Mouse (Mus musculus): ENCODE data around the gene Olfr169. TPM values are rescaled to one million over a fixed set of nuclear protein-coding genes. Genes with fewer than 3 reads are reported as not detected.
"Not testable (repeated sequence)": the region's sequence is repeated elsewhere in the genome, so short reads cannot be mapped to it uniquely, and the experiment has no call there.

Olfr169 gene
- polyA plus RNA-seq (2014; fragmentation: Nextera tagmentation; extraction: Ambion mirVana), result not detected in 2 replicates

DNA sequence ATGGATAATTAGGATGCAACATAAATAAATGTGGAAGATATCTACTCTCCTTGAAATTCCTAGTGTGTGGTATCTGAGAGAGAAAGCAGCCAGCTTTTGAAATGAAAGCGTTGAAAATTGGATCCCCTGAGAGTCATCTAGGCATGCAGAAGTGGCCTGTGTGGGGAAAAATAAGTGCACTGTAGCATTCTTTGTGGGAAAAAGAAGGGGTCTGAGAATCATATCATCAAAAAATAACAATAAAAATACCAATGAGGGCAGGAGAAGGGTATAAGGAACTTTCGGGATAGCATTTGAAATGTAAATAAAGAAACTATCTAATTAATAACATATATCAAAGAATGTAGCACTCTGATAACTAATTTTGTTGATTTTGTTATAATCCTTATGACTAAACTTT, at the start of gene Olfr169:
Gene Olfr169 (minus strand): TSS at position 101 of the 400 bp plus-strand sequence.
- not testable (repeated sequence) for H3K4me3 ChIP-seq (replicated peaks; ENCODE audit: low read depth, low read length); H3K36me3 ChIP-seq (ENCODE audit: control insufficient read depth, insufficient read depth, low read length); H3K4me2 ChIP-seq (ENCODE audit: low read length); H3K27ac ChIP-seq (replicated peaks; ENCODE audit: low read depth, low read length); H3K4me1 ChIP-seq (ENCODE audit: control insufficient read depth, insufficient read depth, low read length); H3K9ac ChIP-seq (replicated peaks; ENCODE audit: low read length); H3K27me3 ChIP-seq (ENCODE audit: control insufficient read depth, insufficient read depth, low read length); ATAC-seq (ENCODE audit: low FRiP score, low TSS enrichment); DNase-seq; H3K9me3 ChIP-seq (ENCODE audit: control insufficient read depth, low read length)
- 91% methylated on average over 2 of the region's 2 CpGs for whole genome bisulfite sequencing

DNA sequence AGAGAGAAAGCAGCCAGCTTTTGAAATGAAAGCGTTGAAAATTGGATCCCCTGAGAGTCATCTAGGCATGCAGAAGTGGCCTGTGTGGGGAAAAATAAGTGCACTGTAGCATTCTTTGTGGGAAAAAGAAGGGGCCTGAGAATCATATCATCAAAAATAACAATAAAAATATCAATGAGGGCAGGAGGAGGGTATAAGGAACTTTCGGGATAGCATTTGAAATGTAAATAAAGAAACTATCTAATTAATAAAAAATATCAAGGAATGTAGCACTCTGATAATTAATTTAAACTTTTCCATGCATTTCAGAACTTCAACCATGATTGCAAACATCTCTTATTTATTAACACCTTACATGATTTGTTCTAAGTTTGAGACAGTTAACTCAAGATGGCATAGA, 40.2 kb upstream of the Olfr169 start, which contains the start of gene Olfr170:
Gene Olfr170 (minus strand): TSS at position 101 of the 400 bp plus-strand sequence.
- H3K9me3 ChIP-seq (ENCODE audit: control insufficient read depth, low read length); H3K27me3 ChIP-seq (ENCODE audit: control insufficient read depth, insufficient read depth, low read length); DNase-seq; ATAC-seq (ENCODE audit: low FRiP score, low TSS enrichment); H3K4me1 ChIP-seq (ENCODE audit: control insufficient read depth, insufficient read depth, low read length); H3K36me3 ChIP-seq (ENCODE audit: control insufficient read depth, insufficient read depth, low read length); H3K4me2 ChIP-seq (ENCODE audit: low read length); H3K4me3 ChIP-seq (replicated peaks; ENCODE audit: low read depth, low read length); H3K9ac ChIP-seq (replicated peaks; ENCODE audit: low read length); H3K27ac ChIP-seq (replicated peaks; ENCODE audit: low read depth, low read length): not testable (repeated sequence)
- 92% methylated on average over 2 of the region's 2 CpGs for WGBS

DNA sequence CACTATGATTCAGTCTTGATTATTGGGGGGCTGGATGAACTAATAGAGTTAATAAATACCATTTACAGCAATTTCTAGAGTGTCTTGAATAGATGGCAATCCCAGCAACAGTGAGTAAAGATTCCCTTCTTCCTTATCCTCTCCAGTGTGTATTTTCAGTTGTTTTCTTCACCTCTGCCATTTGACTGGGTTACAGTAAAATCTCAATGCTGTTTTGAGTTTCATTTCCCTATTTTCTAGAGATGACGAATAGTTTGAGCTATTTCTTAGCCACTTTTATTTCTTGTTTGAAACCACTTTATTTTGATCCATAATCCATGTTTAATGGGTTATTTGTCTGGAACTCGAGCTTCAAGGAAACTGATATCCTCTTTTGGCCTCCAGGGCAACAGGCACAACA, 31.6 kb upstream of the Olfr169 start:
- WGBS, result 56% methylated on average over 2 of the region's 2 CpGs
- DNase-seq (no peak), ATAC-seq (ENCODE audit: low FRiP score, low TSS enrichment) (no peak)
- Histone ChIP-seq H3K36me3 (ENCODE audit: control insufficient read depth, insufficient read depth, low read length) (no peaks in the 10 kb centered on the region), H3K27ac (replicated peaks; ENCODE audit: low read depth, low read length) (no peak overlapping the region), H3K9me3 (ENCODE audit: control insufficient read depth, low read length) (0 out of 2 replicates have a peak, but pooled peaks cover 4% of the 10 kb centered on the region), H3K9ac (replicated peaks; ENCODE audit: low read length) (no peak overlapping the region), H3K4me3 (replicated peaks; ENCODE audit: low read depth, low read length) (no peak overlapping the region), H3K27me3 (ENCODE audit: control insufficient read depth, insufficient read depth, low read length) (no peaks in the 10 kb centered on the region), H3K4me1 (ENCODE audit: control insufficient read depth, insufficient read depth, low read length) (no peaks in the 10 kb centered on the region), H3K4me2 (ENCODE audit: low read length) (no peak overlapping the region)

DNA sequence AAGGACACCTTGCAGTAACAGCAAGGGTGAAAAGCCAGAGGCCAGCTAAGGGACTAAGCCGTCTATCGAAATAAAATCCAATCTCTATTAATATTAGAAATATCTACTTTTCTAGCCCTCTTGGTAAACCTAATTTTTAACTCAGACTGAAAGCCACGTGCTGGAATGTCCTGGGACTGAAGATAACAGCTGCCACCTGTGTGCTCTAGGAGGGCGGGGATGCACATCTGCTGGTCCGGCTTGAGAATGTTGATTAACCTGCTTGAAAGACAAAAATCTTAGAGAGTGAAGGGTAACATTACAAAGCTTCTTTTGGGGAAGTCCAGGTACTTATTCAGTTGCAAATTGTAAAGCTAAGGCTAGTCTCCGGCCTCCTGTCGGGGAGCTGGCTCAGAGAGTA, 18.2 kb downstream of the Olfr169 start:
- 89% methylated on average over 7 of the region's 7 CpGs for WGBS
- H3K27me3 ChIP-seq (ENCODE audit: control insufficient read depth, insufficient read depth, low read length); H3K4me1 ChIP-seq (ENCODE audit: control insufficient read depth, insufficient read depth, low read length); H3K9ac ChIP-seq (replicated peaks; ENCODE audit: low read length); ATAC-seq (ENCODE audit: low FRiP score, low TSS enrichment); H3K4me2 ChIP-seq (ENCODE audit: low read length); H3K4me3 ChIP-seq (replicated peaks; ENCODE audit: low read depth, low read length); DNase-seq; H3K9me3 ChIP-seq (ENCODE audit: control insufficient read depth, low read length); H3K36me3 ChIP-seq (ENCODE audit: control insufficient read depth, insufficient read depth, low read length); H3K27ac ChIP-seq (replicated peaks; ENCODE audit: low read depth, low read length): not testable (repeated sequence)

DNA sequence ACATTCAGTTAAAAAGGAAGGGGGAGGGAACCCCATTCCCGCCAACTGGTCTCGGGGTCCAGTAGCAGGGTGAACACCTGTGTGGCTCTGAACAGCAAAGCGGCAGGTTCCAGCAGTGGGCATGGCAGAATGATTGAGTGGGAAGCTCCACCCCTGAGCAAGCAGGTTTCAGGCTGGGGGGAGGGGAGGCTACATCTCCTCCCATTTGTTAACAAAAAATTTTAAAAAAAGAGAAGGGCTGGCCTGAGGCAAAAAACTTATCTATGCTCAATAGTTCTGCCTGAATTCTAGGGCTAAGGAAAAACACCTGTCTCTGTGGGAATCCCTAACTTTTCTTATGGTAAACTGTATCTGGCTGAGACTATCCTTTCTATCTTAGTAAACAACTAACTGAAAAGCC, 19.4 kb downstream of the Olfr169 start:
- H3K36me3 ChIP-seq (ENCODE audit: control insufficient read depth, insufficient read depth, low read length); H3K4me1 ChIP-seq (ENCODE audit: control insufficient read depth, insufficient read depth, low read length); ATAC-seq (ENCODE audit: low FRiP score, low TSS enrichment); H3K27ac ChIP-seq (replicated peaks; ENCODE audit: low read depth, low read length); H3K4me2 ChIP-seq (ENCODE audit: low read length); H3K4me3 ChIP-seq (replicated peaks; ENCODE audit: low read depth, low read length); H3K9ac ChIP-seq (replicated peaks; ENCODE audit: low read length); H3K9me3 ChIP-seq (ENCODE audit: control insufficient read depth, low read length); DNase-seq; H3K27me3 ChIP-seq (ENCODE audit: control insufficient read depth, insufficient read depth, low read length): not testable (repeated sequence)
- 93% methylated on average over 3 of the region's 3 CpGs for WGBS

DNA sequence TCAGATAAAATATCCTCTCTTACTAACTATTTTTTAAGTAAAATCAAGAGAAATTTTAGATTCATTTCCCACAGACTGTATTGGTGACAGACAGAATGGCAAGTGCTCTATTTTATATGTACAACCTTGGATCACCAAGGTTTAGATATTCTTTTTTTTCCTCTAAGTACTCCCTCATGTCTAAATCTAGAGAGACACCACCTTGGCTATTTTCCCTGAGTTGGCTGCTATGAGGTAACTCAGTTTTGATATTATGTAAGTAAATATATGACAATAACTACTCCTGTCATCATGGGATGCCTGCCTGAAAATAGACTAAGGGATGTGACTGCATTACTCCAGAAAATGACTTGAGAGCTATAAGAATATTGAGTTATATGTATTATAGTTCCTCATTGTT, 36.2 kb downstream of the Olfr169 start, which contains the start of gene Olfr168:
Gene Olfr168 (minus strand): TSS at position 101 of the 400 bp plus-strand sequence.
- DNase-seq, result no peak
- Histone ChIP-seq H3K4me1 (ENCODE audit: control insufficient read depth, insufficient read depth, low read length) (no peaks in the 10 kb centered on the region), H3K27ac (replicated peaks; ENCODE audit: low read depth, low read length) (no peak within 1 kb of the TSS), H3K36me3 (ENCODE audit: control insufficient read depth, insufficient read depth, low read length) (no peaks in the 10 kb centered on the region), H3K9ac (replicated peaks; ENCODE audit: low read length) (no peak within 1 kb of the TSS), H3K4me3 (replicated peaks; ENCODE audit: low read depth, low read length) (no peak within 1 kb of the TSS), H3K4me2 (ENCODE audit: low read length) (no peak within 1 kb of the TSS), H3K27me3 (ENCODE audit: control insufficient read depth, insufficient read depth, low read length) (no peaks in the 10 kb centered on the region), H3K9me3 (ENCODE audit: control insufficient read depth, low read length) (no peaks in the 10 kb centered on the region; the same call in 1 of the 2 replicates)
- ATAC-seq (ENCODE audit: low FRiP score, low TSS enrichment), result no peak

DNA sequence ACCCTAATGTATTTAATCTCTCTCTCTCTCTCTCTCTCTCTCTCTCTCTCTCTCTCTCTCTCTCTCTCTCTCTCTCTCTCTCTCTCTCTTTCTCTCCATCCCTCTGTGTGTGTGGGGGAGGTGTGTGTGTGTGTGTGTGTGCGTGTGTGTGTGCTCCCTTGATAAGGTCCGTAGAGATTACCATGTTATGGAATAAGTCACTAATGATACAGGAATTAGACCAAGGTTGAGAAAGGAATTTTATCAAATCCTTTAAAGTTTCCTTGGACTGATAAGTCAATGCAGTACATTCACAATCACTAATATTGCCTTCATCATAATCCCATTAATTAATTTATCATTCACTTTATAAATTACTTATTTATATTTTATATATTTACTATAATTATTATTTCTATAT, 49.4 kb downstream of the Olfr169 start, which contains the start of gene Olfr167:
Gene Olfr167 (minus strand): TSS at position 101 of the 400 bp plus-strand sequence.
- ATAC-seq (ENCODE audit: low FRiP score, low TSS enrichment), result no peak
- no peak within 1 kb of the TSS for H3K27ac ChIP-seq (replicated peaks; ENCODE audit: low read depth, low read length)
- no peaks in the 10 kb centered on the region for H3K4me1 ChIP-seq (ENCODE audit: control insufficient read depth, insufficient read depth, low read length)
- no peaks in the 10 kb centered on the region for H3K9me3 ChIP-seq (ENCODE audit: control insufficient read depth, low read length)
- H3K36me3 ChIP-seq (ENCODE audit: control insufficient read depth, insufficient read depth, low read length), result no peaks in the 10 kb centered on the region
- no peaks in the 10 kb centered on the region for H3K27me3 ChIP-seq (ENCODE audit: control insufficient read depth, insufficient read depth, low read length)
- WGBS, result 86% methylated on average over 2 of the region's 2 CpGs
- no peak for DNase-seq
- H3K9ac ChIP-seq (replicated peaks; ENCODE audit: low read length), result no peak within 1 kb of the TSS
- H3K4me3 ChIP-seq (replicated peaks; ENCODE audit: low read depth, low read length), result no peak within 1 kb of the TSS
- H3K4me2 ChIP-seq (ENCODE audit: low read length), result no peak within 1 kb of the TSS

Other genes with a start within 250 kb of the Olfr169 start
- not detected in 2 replicates for gene Olfr165, start 148.7 kb downstream of the Olfr169 start, polyA plus RNA-seq (2014; fragmentation: Nextera tagmentation; extraction: Ambion mirVana)
- not detected in 2 replicates for gene Olfr166, start 88.1 kb downstream of the Olfr169 start, polyA plus RNA-seq (2014; fragmentation: Nextera tagmentation; extraction: Ambion mirVana)
- gene Olfr167, start 49.5 kb downstream of the Olfr169 start, polyA plus RNA-seq (2014; fragmentation: Nextera tagmentation; extraction: Ambion mirVana), result not detected in 2 replicates
- gene Olfr168, start 36.3 kb downstream of the Olfr169 start, polyA plus RNA-seq (2014; fragmentation: Nextera tagmentation; extraction: Ambion mirVana), result not detected in 2 replicates
- gene Olfr170, start 40.1 kb upstream of the Olfr169 start, polyA plus RNA-seq (2014; fragmentation: Nextera tagmentation; extraction: Ambion mirVana), result not detected in 2 replicates
- gene Olfr171, start 58.1 kb upstream of the Olfr169 start, polyA plus RNA-seq (2014; fragmentation: Nextera tagmentation; extraction: Ambion mirVana), result not detected in 2 replicates
- 0.08 TPM in 1 of 2 replicates, not detected in the other for gene Lamp3, start 134.6 kb upstream of the Olfr169 start, polyA plus RNA-seq (2014; fragmentation: Nextera tagmentation; extraction: Ambion mirVana)
- 62.5 and 65.9 TPM in 2 replicates for gene B3gnt5, start 188.4 kb upstream of the Olfr169 start, polyA plus RNA-seq (2014; fragmentation: Nextera tagmentation; extraction: Ambion mirVana)